Mouse (Mus musculus) heart, postnatal 0 days (tissue): Measurements from ENCODE around the gene Slc35f5.

Experiments used
- CTCF ChIP-seq: IDR thresholded peaks from 2 replicates; pipeline ENCODE4 v1.5.1; 2016; ENCODE audit warnings: antibody characterized with exemption, control low read depth, low read depth
- EP300 ChIP-seq: IDR thresholded peaks from 2 replicates; pipeline ENCODE4 v1.6.1; 2016; ENCODE audit warnings: antibody characterized with exemption, low read depth

GRCm38 (mm10) chr1:125561841-125562240 lies 1.4 kb downstream of the Slc35f5 start:
- no peak for TF ChIP-seq CTCF
- TF ChIP-seq EP300, result no peak; the same call in 1 of the 2 replicates
